Mouse (Mus musculus) ovary, postnatal 14 days (tissue): Measurements from ENCODE around the gene Adgrl2.

ENCODE experiments used
- DNase-seq: peaks from one replicate; pipeline ENCODE4 v3.0.0; 2022; ENCODE audit warnings: low spot score

The Adgrl2 gene

GRCm38 (mm10) chr3:148977124-148977529, 13.2 kb downstream of the Adgrl2 start:
- no peak for DNase-seq

GRCm38 (mm10) chr3:148971893-148972596, 18.3 kb downstream of the Adgrl2 start:
- DNase-seq, result no peak

GRCm38 (mm10) chr3:148964991-148965605, 25.3 kb downstream of the Adgrl2 start:
- no peak for DNase-seq

- no peak for DNase-seq
Measured at GRCm38 (mm10) chr3:148963381-148964044, 26.8 kb downstream of the Adgrl2 start.

GRCm38 (mm10) chr3:148961611-148962010, 28.7 kb downstream of the Adgrl2 start:
- DNase-seq, result no peak

- no peak for DNase-seq
Measured at GRCm38 (mm10) chr3:148960751-148961289, 29.5 kb downstream of the Adgrl2 start.

- no peak for DNase-seq
Measured at GRCm38 (mm10) chr3:148960215-148960614, 30.1 kb downstream of the Adgrl2 start.

- DNase-seq, result no peak
Measured at GRCm38 (mm10) chr3:148959327-148960025, 30.9 kb downstream of the Adgrl2 start.

- DNase-seq, result no peak
Measured at GRCm38 (mm10) chr3:148958714-148959113, 31.6 kb downstream of the Adgrl2 start.

GRCm38 (mm10) chr3:148958185-148958584, 32.2 kb downstream of the Adgrl2 start:
- DNase-seq, result no peak

GRCm38 (mm10) chr3:148956887-148957286, 33.5 kb downstream of the Adgrl2 start:
- DNase-seq, result no peak

GRCm38 (mm10) chr3:148949796-148950195, 40.6 kb downstream of the Adgrl2 start:
- DNase-seq, result no peak

- DNase-seq, result no peak
Measured at GRCm38 (mm10) chr3:148947805-148948405, 42.5 kb downstream of the Adgrl2 start.

GRCm38 (mm10) chr3:148947266-148947665, 43.1 kb downstream of the Adgrl2 start:
- no peak for DNase-seq

GRCm38 (mm10) chr3:148945534-148945933, 44.8 kb downstream of the Adgrl2 start:
- DNase-seq, result no peak

GRCm38 (mm10) chr3:148939457-148939856, 50.9 kb downstream of the Adgrl2 start:
- no peak for DNase-seq

GRCm38 (mm10) chr3:148935056-148935455, 55.3 kb downstream of the Adgrl2 start:
- no peak for DNase-seq

- no peak for DNase-seq
Measured at GRCm38 (mm10) chr3:148934279-148934678, 56.1 kb downstream of the Adgrl2 start.

- no peak for DNase-seq
Measured at GRCm38 (mm10) chr3:148933160-148933559, 57.2 kb downstream of the Adgrl2 start.

- DNase-seq, result no peak
Measured at GRCm38 (mm10) chr3:148930913-148931312, 59.4 kb downstream of the Adgrl2 start.

- DNase-seq, result no peak
Measured at GRCm38 (mm10) chr3:148926330-148926729, 64.0 kb downstream of the Adgrl2 start.

- DNase-seq, result no peak
Measured at GRCm38 (mm10) chr3:148922618-148923095, 67.7 kb downstream of the Adgrl2 start.
